Mouse (Mus musculus): ENCODE measurements around the gene Snrpa1. TPM values are rescaled to one million over a fixed set of nuclear protein-coding genes. Genes with fewer than 3 reads are reported as not detected.

The Snrpa1 gene
- polyA plus RNA-seq, 1 experiment = 155 TPM

DNA sequence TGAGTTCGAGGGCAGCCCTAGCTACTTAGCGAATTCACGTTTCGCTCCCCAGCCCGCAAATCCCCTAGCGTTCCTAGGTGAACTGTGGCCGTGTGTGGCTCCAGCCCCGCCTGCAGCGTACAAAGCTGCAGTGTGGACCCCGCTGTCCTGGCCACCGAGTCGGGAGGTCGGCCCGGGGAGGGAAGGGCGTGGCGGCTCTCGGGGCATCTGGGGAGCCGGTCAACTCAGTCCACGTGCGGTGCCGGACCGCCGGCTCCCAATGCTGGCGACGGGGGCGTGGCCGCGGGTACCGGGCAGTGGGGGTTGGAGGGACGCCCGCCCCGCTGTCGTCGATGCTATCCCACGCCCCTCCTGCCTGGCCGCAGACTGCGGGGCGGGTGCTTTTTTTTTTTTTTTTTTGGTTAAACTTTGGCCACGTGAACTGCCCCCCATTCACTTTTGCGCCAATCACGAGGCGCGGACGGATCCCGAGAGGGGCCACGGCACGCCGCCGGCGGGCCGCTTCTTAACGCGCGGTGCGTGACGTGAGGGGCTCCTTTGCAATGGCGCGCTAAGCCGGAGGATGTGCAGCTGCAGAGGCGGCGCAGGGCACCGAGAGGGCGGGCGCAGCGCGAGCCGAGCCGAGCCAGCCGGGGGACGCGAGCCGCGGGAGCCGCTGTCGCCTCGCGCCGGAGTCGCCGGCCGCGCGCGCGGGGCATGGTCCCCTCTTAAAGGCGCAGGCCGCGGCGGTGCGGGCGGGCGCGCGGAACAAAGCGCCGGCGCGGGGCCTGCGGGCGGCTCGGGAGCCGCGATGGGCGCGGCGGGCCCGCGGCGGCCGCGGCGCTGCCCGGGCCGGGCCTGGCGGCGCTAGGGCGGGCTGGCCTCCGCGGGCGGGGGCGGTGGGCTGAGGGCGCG lies 50.4 kb downstream of the Snrpa1 start, which contains the start of gene Chsy1:
Gene Chsy1 (plus strand): TSS at position 555 of the 894 bp plus-strand sequence.
- no peak within 1 kb of the TSS for H3K27ac ChIP-seq (ENCODE audit: insufficient read depth, low read length)
- no peaks in the 10 kb centered on the region for H3K4me1 ChIP-seq (ENCODE audit: control insufficient read depth, insufficient read depth, low read length)
- H3K36me3 ChIP-seq (ENCODE audit: control insufficient read depth, insufficient read depth, low read length, poor library complexity, severe bottlenecking) = no peaks in the 10 kb centered on the region
- H3K4me3 ChIP-seq (ENCODE audit: low read depth, low read length) = peak within 1 kb of the TSS; percentile 99
- H3K9me3 ChIP-seq (replicated peaks; ENCODE audit: control insufficient read depth, insufficient read depth, low read length, poor library complexity, severe bottlenecking) = no peaks in the 10 kb centered on the region
- peak within 1 kb of the TSS; percentile 92 for H3K9ac ChIP-seq (ENCODE audit: low read depth, poor library complexity, severe bottlenecking)
- H3K27me3 ChIP-seq (ENCODE audit: control insufficient read depth, insufficient read depth, low read length, poor library complexity, severe bottlenecking) = 0 out of 2 replicates have a peak, but pooled peaks cover 2% of the 10 kb centered on the region
- TF ChIP-seq POLR2A (IDR thresholded peaks at IDR 0.05; ENCODE audit: insufficient read depth, low read length) (no peak), CTCF (IDR thresholded peaks at IDR 0.05; ENCODE audit: low read depth, low read length) (no peak)

DNA sequence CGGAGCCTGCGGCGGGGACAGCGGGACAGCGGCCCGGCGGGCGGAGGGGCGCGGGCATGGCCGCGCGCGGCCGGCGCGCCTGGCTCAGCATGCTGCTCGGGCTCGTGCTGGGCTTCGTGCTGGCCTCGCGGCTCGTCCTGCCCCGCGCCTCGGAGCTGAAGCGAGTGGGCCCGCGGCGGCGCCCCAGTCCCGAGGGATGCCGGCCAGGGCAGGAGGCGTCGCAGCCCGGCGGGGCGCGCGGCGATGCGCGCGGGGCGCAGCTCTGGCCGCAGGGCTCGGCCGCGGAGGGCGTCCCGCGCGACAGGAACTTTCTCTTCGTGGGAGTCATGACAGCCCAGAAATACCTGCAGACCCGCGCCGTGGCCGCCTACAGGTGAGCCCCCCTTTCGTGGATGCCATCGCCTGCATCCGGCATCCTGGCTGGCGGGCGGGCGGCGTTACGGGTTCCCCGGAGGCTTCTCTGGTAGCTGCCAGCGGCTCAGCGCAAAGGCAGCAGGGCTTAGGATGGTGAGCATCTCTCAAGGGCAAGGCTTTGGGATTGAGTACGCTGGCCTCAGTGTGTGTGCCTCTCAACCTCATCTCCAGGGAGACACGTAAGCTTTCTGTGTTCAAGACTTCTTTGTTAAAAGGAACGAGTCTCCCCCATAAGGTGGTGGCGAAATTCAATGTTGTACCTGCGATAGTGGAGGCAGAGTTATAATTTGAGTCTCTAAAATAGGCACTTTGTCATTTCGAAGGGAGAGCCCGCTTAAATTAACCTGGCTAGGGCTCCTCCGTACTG lies 51.2 kb downstream of the Snrpa1 start:
- H3K4me3 ChIP-seq (ENCODE audit: low read depth, low read length) = peak overlapping the region; percentile 69
- H3K9ac ChIP-seq (ENCODE audit: low read depth, poor library complexity, severe bottlenecking) = peak overlapping the region; percentile 92
- no peaks in the 10 kb centered on the region for H3K4me1 ChIP-seq (ENCODE audit: control insufficient read depth, insufficient read depth, low read length)
- H3K27ac ChIP-seq (ENCODE audit: insufficient read depth, low read length) = no peak overlapping the region
- H3K9me3 ChIP-seq (replicated peaks; ENCODE audit: control insufficient read depth, insufficient read depth, low read length, poor library complexity, severe bottlenecking) = no peaks in the 10 kb centered on the region
- TF ChIP-seq EP300 (IDR thresholded peaks at IDR 0.05; ENCODE audit: insufficient read depth, low read depth, low read length) = no peak
- no peak for TF ChIP-seq POLR2A (IDR thresholded peaks at IDR 0.05; ENCODE audit: insufficient read depth, low read length)
- no peak for TF ChIP-seq CTCF (IDR thresholded peaks at IDR 0.05; ENCODE audit: low read depth, low read length)
- no peaks in the 10 kb centered on the region for H3K36me3 ChIP-seq (ENCODE audit: control insufficient read depth, insufficient read depth, low read length, poor library complexity, severe bottlenecking)
- 0 out of 2 replicates have a peak, but pooled peaks cover 2% of the 10 kb centered on the region for H3K27me3 ChIP-seq (ENCODE audit: control insufficient read depth, insufficient read depth, low read length, poor library complexity, severe bottlenecking)

DNA sequence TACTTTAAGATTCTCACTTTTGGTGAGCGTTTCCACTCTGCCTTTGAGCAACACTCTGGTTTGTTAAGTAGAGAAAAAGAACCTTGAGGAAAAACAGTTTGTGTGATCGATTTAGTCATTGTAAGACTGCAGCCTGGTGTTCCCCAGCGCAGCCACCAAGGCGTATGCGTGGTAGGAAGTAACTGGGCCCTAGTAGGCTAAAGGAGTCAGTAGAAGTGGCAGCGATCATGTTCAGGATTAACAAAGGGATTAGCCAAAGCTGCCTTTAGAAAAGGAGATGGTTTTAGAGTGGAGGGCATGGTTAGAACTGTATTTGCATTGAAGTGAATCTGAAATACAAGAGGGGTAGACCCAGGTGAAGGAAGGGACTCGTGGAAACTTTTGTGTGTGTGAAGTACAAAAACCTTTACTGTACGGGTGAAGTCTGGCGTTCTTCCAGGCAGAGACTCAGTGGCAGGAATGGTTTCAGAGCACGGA lies 51.9 kb downstream of the Snrpa1 start:
- no peaks in the 10 kb centered on the region for H3K36me3 ChIP-seq (ENCODE audit: control insufficient read depth, insufficient read depth, low read length, poor library complexity, severe bottlenecking)
- no peak overlapping the region for H3K4me3 ChIP-seq (ENCODE audit: low read depth, low read length)
- no peak overlapping the region for H3K27ac ChIP-seq (ENCODE audit: insufficient read depth, low read length)
- H3K9me3 ChIP-seq (replicated peaks; ENCODE audit: control insufficient read depth, insufficient read depth, low read length, poor library complexity, severe bottlenecking) = no peaks in the 10 kb centered on the region
- no peaks in the 10 kb centered on the region for H3K4me1 ChIP-seq (ENCODE audit: control insufficient read depth, insufficient read depth, low read length)
- H3K9ac ChIP-seq (ENCODE audit: low read depth, poor library complexity, severe bottlenecking) = peak overlapping the region; percentile 92
- TF ChIP-seq CTCF (IDR thresholded peaks at IDR 0.05; ENCODE audit: low read depth, low read length) (no peak), POLR2A (IDR thresholded peaks at IDR 0.05; ENCODE audit: insufficient read depth, low read length) (no peak), EP300 (IDR thresholded peaks at IDR 0.05; ENCODE audit: insufficient read depth, low read depth, low read length) (no peak)
- H3K27me3 ChIP-seq (ENCODE audit: control insufficient read depth, insufficient read depth, low read length, poor library complexity, severe bottlenecking) = 0 out of 2 replicates have a peak, but pooled peaks cover 2% of the 10 kb centered on the region

DNA sequence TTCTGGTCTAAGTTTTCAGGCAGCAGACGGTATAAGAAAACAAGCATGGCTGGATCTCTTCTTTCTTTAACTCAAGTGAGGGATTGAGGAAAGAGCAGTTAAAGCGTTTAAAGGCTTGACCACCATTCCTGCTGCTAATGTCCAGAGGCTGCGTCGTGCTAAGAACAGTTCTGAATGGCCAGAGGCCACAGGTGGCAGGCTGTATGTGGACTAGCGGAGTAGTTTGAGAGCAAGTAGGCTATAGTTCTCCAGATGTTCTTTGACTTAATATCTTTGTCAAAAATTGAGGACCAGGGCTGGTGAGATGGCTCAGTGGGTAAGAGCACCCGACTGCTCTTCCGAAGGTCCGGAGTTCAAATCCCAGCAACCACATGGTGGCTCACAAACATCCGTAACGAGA lies 52.4 kb downstream of the Snrpa1 start:
- Histone ChIP-seq H3K4me1 (ENCODE audit: control insufficient read depth, insufficient read depth, low read length) (no peaks in the 10 kb centered on the region), H3K9me3 (replicated peaks; ENCODE audit: control insufficient read depth, insufficient read depth, low read length, poor library complexity, severe bottlenecking) (no peaks in the 10 kb centered on the region), H3K4me3 (ENCODE audit: low read depth, low read length) (no peak overlapping the region), H3K36me3 (ENCODE audit: control insufficient read depth, insufficient read depth, low read length, poor library complexity, severe bottlenecking) (no peaks in the 10 kb centered on the region), H3K9ac (ENCODE audit: low read depth, poor library complexity, severe bottlenecking) (no peak overlapping the region), H3K27ac (ENCODE audit: insufficient read depth, low read length) (no peak overlapping the region), H3K27me3 (ENCODE audit: control insufficient read depth, insufficient read depth, low read length, poor library complexity, severe bottlenecking) (0 out of 2 replicates have a peak, but pooled peaks cover 2% of the 10 kb centered on the region)
- TF ChIP-seq CTCF (IDR thresholded peaks at IDR 0.05; ENCODE audit: low read depth, low read length) (no peak), POLR2A (IDR thresholded peaks at IDR 0.05; ENCODE audit: insufficient read depth, low read length) (no peak), EP300 (IDR thresholded peaks at IDR 0.05; ENCODE audit: insufficient read depth, low read depth, low read length) (no peak)

DNA sequence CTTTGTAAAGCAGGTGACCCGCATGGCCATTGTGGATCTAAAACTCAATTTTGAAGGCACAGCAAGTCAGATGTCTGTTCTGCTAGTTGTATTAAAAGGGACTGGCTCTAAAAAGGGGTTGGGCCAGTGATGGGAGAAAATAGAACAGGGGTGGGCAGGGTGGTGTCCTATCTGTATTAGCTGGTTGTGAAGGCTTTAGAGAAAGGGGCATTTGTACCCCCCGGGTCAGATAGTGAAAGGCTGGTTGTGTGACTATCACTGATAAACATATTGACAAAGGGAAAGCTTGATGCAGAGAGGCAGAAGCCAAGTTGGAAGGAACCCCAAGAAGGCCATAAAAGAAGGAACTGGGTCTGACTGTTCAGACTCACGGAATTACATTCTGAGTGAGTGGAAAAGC lies 54.8 kb downstream of the Snrpa1 start:
- H3K9me3 ChIP-seq (replicated peaks; ENCODE audit: control insufficient read depth, insufficient read depth, low read length, poor library complexity, severe bottlenecking) = no peaks in the 10 kb centered on the region
- H3K4me3 ChIP-seq (ENCODE audit: low read depth, low read length) = no peak overlapping the region
- H3K27ac ChIP-seq (ENCODE audit: insufficient read depth, low read length) = no peak overlapping the region
- 0 out of 2 replicates have a peak, but pooled peaks cover 2% of the 10 kb centered on the region for H3K27me3 ChIP-seq (ENCODE audit: control insufficient read depth, insufficient read depth, low read length, poor library complexity, severe bottlenecking)
- H3K36me3 ChIP-seq (ENCODE audit: control insufficient read depth, insufficient read depth, low read length, poor library complexity, severe bottlenecking) = no peaks in the 10 kb centered on the region
- H3K9ac ChIP-seq (ENCODE audit: low read depth, poor library complexity, severe bottlenecking) = no peak overlapping the region
- no peaks in the 10 kb centered on the region for H3K4me1 ChIP-seq (ENCODE audit: control insufficient read depth, insufficient read depth, low read length)
- TF ChIP-seq CTCF (IDR thresholded peaks at IDR 0.05; ENCODE audit: low read depth, low read length) (no peak), EP300 (IDR thresholded peaks at IDR 0.05; ENCODE audit: insufficient read depth, low read depth, low read length) (no peak), POLR2A (IDR thresholded peaks at IDR 0.05; ENCODE audit: insufficient read depth, low read length) (no peak)

Measured in ES-Bruce4 (cell line).